Mouse (Mus musculus): ENCODE data around the gene Vtcn1.

The Vtcn1 gene

DNA sequence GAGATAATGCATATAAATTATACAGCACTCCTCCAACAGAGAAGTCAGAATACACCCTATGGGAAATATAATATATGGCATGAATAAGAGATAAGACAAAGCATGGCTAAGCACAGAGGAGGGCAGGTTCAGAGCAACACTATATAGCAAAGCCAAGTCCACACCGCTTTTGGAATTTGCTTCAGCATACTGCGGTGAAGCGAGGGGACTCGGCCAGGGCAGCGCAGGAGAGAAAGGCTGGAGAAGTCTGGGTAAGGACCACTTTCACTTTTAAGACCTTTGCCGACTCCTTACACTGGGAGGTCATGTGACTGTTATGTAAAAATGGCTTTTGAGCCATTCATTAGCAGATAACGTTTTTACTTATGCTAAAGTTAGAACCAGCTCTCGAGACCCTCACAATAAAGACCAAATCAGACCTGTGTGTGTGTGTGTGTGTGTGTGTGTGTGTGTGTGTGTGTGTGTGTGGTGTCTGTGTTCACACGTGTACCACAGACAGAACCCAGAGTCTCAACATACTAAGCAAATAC, 95.4 kb downstream of the Vtcn1 start:
- in situ Hi-C loops (cut with MboI, MseI) = no loop called here

DNA sequence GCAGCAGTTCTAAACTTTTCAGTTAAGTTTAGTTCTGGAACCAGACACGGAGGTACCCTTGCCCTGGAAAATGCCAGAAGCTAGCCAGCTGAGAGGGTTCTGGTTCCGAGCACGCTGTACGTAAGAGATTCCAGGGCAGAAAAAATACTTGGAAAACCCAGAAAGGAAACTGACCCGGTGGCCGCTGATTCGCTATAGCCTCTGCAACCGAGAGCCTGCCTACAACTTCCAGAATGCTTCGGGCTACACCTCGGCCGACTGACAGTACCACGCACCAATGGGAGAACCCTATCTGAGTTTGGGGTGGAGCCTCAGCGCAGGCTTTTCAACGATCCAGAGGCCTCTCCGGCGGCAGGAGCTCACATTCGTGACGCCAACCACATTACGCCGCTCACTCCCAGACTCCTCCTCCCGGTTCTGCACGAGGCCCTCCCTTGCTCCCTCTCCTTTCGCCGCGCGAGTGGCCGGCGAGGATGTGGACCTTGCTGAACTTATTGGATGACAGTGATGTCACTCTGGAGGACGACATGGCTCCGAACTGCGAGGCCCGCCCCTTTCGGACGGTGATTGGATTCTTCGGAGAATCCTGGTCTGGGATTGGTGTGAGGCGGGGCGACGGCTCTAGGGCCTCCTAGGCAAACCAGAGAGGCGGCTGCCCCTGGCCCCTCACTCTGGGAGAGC, 96.7 kb downstream of the Vtcn1 start, which contains the start of gene Trim45:
TSS of gene Trim45 (plus strand) at position 378 of the 681 bp plus-strand sequence.
- in situ Hi-C loops (cut with MboI, MseI) = no loop called here

DNA sequence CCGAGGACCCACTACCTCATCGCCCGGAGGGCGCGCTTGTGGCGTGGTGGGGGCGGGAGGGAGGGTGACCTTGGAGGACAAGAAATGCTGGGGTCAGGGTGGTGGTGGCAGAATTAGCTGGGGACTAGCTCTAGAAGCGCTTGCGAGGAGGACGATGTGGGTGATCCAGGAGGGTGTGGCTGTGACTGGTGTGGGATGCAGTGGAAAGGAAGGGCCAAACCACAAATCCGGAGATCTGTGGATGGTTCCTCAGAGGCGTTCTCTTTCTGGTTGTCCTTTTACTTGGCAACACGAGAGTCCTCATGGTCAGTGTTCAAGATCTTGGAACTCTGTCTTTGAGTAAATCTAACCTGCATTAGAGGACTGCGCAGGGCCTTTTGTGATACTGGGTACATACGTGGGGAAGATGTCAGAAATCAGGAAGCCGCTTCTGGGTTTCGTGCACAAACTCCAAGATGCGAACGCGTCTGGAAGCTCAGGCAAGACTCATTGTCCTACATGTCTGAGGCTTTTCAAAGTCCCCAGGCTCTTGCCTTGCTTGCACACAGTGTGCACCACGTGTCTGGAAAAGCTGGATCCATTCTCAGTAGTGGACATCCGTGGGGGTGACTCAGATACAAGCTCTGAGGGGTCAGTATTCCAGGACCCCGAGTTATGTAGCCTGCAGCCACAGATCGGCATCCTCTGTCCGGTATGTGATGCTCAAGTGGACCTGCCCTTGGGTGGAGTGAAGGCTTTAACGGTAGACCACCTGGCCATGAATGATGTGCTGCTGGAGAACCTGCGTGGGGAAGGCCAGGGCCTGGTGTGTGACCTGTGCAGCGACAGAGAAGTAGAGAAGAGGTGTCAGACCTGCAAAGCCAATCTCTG, 97.5 kb downstream of the Vtcn1 start:
- in situ Hi-C loops (cut with MboI, MseI) = no loop called here

DNA sequence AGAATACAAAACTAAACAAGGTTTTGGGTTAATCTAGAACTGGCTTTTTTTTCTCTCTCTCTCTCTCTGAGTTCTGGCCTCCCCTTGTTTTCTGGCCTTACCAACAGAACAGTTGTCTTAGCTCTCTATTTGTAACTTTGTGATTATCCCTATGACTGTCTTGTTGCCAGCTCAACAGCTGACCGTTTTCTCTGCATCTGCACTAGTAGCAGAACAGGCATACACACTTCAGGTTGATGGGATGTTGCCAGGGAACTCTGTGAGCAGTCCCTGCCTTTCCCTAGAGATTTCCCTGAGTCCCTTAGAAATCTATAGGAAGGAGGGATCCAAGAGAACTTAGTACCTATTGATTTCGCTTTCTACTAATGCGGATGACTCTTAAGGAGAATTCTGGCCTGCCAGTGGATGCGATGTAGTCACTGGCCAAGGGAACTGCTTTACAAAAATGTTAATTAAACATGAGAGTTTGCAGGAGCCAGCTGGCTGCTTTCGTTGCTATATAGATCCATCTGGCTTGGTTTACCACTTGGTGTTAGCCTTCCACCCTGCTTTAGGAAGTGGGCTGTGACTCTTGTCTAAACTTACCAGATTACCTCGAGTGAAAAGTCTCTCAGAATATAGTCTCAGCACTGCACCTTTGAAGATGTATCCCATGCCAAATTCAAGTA, 98.9 kb downstream of the Vtcn1 start:
- in situ Hi-C loops (cut with MboI, MseI) = no loop called here

DNA sequence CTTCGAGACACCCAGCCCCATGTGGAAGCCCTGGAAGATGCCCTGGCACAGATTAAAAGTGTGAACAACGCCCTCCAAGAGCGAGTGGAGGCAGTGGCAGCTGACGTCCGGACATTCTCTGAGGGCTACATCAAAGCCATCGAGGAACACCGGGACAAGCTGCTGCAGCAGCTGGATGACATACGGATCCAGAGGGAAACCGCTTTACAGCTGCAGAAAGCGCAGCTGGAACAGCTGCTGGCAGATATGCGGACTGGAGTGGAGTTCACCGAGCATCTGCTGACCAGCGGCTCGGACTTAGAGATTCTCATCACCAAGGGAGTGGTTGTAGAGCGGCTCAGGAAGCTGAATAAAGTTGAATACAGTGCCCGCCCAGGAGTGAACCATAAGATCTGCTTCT, 99.9 kb downstream of the Vtcn1 start:
- in situ Hi-C loops (cut with MboI, MseI) = loop anchor here (25.0 kb wide), 1 partner anchor 887 kb away; no protein-coding TSS in a partner anchor

DNA sequence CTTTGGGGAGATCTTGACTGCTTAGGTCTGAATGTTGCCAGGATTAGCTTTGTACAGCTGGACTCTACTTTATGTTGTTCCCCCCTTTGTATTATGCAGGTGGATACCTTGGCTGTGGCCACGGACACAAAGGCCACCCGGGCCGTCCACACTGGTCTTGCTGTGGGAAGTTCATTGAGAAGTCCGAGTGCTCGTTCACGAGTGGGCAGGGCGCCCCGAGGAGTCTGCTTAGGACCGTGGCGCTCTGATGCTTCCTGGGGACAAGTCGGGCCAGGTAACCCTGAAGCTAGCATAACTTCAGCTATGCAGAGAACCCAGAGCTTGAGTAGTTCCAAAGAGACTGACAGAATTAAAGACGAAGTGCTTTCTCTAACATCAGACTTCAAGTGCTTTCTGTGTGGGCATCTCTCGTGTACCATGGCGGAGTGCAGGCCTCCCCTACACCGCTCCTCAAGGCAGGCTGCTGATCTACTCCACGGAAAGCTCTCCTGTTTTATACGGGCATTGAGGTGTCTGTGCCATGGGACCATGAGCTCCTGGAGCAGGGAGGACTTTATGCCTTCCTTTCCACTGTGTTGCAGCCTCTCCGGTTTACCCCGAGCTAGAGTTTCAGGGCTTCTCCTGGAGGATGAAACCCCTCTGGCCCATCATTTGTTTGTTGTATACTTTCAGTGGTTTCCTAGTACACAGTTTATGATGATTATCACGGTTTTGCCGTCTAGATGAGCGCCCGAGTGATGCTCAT, 106.2 kb downstream of the Vtcn1 start:
- in situ Hi-C loops (cut with MboI, MseI) = loop anchor here (25.0 kb wide), 1 partner anchor 881 kb away; no protein-coding TSS in a partner anchor

DNA sequence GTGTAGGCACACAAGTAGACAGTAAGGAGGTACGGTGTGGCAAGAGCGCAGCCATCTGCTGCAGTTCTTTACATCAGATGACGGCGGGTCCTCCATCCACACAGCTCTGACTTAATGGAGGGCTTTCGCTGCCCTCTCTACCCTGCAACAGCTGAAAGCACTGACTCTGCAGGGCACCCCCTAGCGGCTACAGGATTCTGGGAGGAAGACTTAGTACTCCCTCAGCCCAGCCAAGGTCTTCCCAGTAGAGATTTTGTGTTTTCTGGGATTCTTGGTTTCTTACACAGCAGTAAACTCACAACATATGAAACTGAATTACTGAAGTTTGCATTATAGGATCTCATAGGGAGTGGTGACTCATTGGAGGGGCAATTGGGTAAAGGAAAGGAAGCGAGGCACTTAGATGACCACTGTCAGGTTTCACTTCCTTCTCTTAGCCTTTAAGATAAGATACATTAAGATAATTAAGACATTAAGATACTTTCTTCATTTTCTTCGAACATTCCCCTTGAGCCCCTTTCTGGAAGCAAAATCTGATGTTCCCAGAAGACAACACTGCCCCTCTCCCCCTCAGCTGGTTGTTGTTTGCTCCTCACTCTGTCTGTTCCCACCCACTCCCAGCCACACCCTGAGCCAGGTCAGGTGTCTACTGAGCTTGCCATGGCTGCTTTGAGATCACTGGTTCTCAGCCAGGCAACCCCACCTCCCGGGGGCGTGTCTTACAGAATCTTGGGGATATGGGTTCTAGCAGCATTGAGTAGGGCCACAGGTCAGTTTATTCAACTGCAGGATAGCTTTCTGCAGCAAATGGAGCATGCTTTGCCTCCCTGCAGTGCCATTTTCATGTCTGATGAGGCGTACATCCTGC, 107.1 kb downstream of the Vtcn1 start:
- in situ Hi-C loops (cut with MboI, MseI) = loop anchor here (25.0 kb wide), 1 partner anchor 880 kb away; no protein-coding TSS in a partner anchor

DNA sequence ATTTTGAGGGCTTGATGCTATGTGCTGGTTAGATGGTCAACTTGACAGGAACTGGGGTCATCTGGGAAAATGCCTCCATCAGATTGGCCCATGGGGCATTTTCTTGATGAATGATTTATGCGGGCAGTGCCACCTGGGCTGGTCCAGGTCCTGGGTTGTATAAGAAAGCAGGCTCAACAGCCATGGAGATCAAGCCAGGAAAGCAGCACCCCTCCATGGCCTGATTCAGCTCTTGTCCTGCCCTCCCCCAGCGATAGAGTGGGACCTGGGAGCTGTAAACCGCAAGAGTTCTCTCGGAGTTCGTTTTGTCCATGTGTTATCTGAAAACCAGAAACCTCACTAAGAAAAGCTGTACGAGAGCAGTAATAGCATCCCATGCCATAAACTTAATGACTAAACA, 110.3 kb downstream of the Vtcn1 start:
- in situ Hi-C loops (cut with MboI, MseI) = loop anchor here (25.0 kb wide), 1 partner anchor 877 kb away; no protein-coding TSS in a partner anchor

DNA sequence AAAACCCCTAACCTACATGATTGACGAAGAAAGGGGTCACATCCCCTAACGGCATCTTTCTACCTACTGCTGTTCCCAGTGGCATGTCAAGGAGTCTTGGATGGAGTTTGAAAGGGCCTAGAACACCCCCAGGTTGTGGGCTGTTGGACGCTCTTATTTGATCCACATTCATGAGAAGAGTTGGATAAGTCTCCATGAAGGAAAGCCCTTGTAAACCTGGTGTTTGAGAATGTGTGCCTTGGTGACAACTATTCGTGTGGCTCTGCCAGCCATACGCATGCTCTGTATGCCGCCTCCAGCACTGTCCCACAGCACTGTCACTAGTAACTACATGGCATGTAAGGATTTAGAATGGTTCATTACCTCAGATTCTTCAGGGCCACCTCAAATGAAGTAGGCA, 110.9 kb downstream of the Vtcn1 start:
- in situ Hi-C loops (cut with MboI, MseI) = loop anchor here (25.0 kb wide), 1 partner anchor 876 kb away; no protein-coding TSS in a partner anchor

DNA sequence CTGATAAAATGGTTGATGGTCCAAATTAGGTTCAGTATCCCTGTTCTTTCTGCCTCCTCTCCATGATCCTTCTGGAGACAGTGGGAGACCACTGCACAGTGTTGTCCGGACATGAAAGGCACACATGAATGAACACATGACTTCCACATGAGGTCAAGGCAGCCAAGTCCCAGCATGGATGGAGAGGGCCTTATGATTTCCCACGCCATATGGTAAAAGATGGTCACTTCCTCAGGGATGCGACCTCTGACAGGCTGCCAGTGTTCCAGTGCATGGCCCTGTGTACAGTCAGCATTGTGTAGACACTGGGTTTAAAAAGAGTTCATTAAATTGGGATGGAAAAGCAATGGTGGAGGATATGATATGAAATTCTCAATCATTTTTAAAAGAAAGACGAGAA, 113.0 kb downstream of the Vtcn1 start:
- in situ Hi-C loops (cut with MboI, MseI) = loop anchor here (25.0 kb wide), 1 partner anchor 874 kb away; no protein-coding TSS in a partner anchor

DNA sequence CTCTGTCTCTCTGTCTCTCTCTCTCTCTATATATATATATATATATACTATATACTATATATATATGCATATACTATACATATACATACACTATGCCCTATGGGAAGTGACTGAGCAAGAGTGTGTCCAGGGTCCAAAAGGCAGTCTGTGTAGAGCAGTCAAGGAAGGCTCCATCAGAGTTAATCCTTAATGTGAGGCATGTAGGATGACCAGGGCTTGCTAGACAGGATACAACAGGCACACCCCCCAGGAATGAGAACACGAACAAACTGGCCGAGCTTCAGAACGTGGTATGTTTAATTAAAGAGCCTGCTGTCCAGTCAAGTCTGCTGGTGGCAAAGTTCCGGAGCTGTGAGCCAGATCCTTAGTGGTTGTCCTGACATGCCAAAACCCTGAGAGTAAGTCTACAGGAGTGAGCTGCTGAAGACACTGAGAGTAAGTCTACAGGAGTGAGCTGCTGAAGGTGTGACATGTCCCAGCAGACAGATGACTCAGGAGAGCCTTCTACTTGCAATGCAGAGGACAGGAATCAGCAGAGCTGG, 115.3 kb downstream of the Vtcn1 start:
- in situ Hi-C loops (cut with MboI, MseI) = loop anchor here (25.0 kb wide), 1 partner anchor 872 kb away; no protein-coding TSS in a partner anchor
